Mouse (Mus musculus): Measurements from ENCODE around the gene Gstp2.
"Not testable (repeated sequence)": the region's sequence is repeated elsewhere in the genome, so short reads cannot be mapped to it uniquely, and the experiment has no call there.

DNA sequence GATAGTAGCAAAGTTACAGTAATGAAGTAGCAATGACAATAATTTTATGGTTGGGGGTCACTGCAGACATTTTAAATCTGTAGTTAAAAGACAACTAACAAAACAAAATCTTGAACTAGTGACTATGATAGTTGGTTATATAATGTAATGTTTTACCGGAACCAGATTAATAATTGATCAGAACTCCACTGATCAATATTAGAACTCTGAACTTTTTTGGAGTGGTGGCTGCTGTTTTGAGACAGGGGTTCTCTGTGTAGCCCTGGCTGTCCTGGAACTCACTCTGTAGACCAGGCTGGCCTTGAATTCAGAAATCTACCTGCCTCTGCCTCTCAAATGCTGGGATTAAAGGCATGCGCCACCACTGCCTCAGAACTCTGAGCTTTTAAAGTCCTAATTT lies 22.4 kb upstream of the Gstp2 start:
- TF ChIP-seq CTCF (conservative IDR thresholded peaks at IDR 0.05; ENCODE audit: low read length); NANOG (IDR thresholded peaks at IDR 0.05; ENCODE audit: borderline replicate concordance, low read length): not testable (repeated sequence)

All from E14TG2a.4 (cell line).